Mouse (Mus musculus) Patski (cell line): Measurements from ENCODE around the gene Omp. TPM values are rescaled to one million over a fixed set of nuclear protein-coding genes. Genes with fewer than 3 reads are reported as not detected.

Source experiments
- ATAC-seq: fragments of 100-300 bp; one replicate; pipeline ENCODE4 v1.8.0; 2021
- CTCF ChIA-PET: fragments of 350-600 bp; sonication (Branson Sonifier 250); formaldehyde crosslinking; loops from one replicate; lab custom pipeline; 2022; ENCODE audit warnings: inconsistent platforms; lab: Charles Lee
- POLR2A ChIA-PET: fragments of 350-600 bp; sonication (Branson Sonifier 250); formaldehyde crosslinking; loops from one replicate; lab custom pipeline; 2022; ENCODE audit warnings: antibody characterized with exemption, inconsistent platforms; lab: Charles Lee
- DNase-seq: peaks from one replicate; pipeline ENCODE4 v3.0.0-alpha.2; 2011; ENCODE audit warnings: low read depth, low spot score
- H3K27me3 ChIP-seq: fragments of 371-371 bp; one replicate; pipeline ENCODE4 v1.5.1; 2021
- CTCF ChIP-seq: fragments of 100-300 bp; IDR thresholded peaks from one replicate; pipeline ENCODE4 v1.5.1; 2021
- in situ Hi-C: fragments of 300-500 bp; cut with MboI; formaldehyde crosslinking; loops from 3 replicates; pipeline ENCODE4 v1.11.1; 2018; ENCODE audit warnings: low pct_unique_long_range_greater_than_20kb, mixed read lengths
- polyA plus RNA-seq: library from polyadenylated mRNA; unstranded; gene quantifications from one replicate; pipeline ENCODE4 v1.2.3, GENCODE M21; 2021

The Omp gene
- polyA plus RNA-seq, 1 experiment from 2014 or later = 0.62 TPM

DNA sequence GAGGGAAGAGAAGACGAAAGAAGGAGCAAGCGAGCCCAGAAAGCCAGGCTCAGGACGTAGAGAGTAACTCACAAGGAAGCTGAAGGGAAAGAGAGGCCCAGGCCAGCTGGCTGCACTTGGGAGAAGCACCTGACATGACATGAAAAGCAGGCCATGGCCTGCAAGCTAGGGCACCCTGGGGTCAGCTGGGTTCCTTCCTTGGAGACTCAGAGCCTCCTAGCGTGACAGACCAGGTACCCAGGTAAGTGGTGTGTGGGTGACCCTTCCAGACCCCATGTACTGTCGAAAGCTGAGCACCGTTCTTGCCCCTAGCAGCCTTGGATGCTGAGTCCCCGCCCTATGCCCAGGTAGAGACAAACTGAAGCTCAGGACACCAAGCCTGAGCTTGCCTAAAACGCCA, 27.4 kb upstream of the Omp start:
- ChIA-PET POLR2A (interaction anchor here (0.5 to 1.0 kb wide), 2 partner anchors 9 to 138 kb away, joined by 3 to 4 read pairs; no protein-coding TSS in a partner anchor), CTCF (interaction anchor here (1.0 to 1.1 kb wide), 2 partner anchors 17 kb away, joined by 3 to 5 read pairs; no protein-coding TSS in a partner anchor)
- no peaks in the 10 kb centered on the region for H3K27me3 ChIP-seq
- DNase-seq = no peak
- TF ChIP-seq CTCF = no peak
- in situ Hi-C loops = no loop called here
- ATAC-seq = no peak

DNA sequence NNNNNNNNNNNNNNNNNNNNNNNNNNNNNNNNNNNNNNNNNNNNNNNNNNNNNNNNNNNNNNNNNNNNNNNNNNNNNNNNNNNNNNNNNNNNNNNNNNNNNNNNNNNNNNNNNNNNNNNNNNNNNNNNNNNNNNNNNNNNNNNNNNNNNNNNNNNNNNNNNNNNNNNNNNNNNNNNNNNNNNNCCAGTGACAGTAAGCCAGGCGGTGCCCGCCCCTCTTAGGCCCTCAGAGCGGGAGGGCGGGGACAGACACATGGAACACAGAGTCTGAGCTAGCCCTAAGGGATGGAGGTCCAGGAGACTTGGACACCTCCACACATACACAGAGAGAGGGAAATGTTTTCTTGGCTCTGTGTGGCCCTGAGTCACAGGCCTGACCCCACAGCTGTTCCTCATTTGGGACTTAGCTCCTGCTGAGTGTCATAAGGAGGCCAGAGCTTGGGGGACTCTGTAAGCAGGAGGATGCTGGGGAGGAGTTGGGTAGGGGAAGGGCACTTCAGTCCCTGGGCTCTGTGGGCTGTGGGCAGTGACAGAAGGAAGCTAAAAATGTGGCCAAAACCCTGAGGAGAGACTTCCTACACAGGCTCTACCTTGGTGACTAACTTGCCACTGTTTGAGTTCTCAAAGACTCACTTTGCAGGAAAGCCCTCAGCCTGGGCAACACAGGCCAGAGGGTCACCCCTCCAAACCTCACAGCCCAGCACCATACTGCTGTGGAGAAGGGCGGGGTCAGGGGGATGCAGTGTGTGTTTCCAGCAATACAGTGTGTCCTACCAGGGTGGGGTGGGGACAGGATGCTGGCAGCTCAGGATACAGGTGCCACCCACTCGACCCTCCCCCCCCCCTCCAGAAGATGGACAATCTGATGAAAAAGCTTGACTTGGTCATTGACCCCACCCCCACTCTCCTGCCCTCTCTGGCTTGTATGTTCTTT, 26.1 kb upstream of the Omp start:
- DNase-seq (no peak), ATAC-seq (peak; percentile 61)
- in situ Hi-C loops = no loop called here
- no peaks in the 10 kb centered on the region for H3K27me3 ChIP-seq
- no peak for TF ChIP-seq CTCF
- ChIA-PET POLR2A (interaction anchor here (0.6 kb wide), 1 partner anchor 15 kb away, joined by 4 read pairs; no protein-coding TSS in a partner anchor), CTCF (interaction anchor here (0.8 kb wide), 1 partner anchor 14 kb away, joined by 3 read pairs; no protein-coding TSS in a partner anchor)

DNA sequence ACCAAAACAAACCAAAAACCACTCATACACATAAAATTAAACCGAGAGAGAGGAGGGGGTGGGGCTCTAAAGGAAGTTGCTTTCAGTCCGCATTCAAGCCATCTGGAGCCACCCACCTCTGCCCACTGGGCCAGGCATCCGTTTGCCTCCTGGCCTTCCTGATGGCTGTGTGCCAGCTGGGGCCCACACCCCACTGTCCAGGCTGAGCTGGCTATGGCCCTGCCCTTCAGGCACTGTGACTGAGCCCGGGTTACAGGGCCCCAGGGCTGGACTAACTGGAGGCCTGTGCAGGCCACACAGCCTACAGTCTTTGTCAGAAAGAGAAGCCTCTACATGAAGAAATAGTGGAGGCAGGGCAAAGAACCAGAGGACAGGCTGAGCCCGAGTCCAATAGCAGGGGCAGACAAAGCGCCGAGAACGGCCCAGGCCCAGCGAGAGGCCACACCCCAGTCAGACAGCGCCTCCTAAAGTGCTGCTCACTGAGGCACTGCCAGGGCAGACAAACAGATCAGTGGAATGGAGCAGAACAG, 19.8 kb upstream of the Omp start:
- peak; percentile 32 for ATAC-seq
- in situ Hi-C loops = no loop called here
- TF ChIP-seq CTCF = no peak
- ChIA-PET POLR2A (interaction anchor here (3.6 kb wide), 1 partner anchor 14 kb away, joined by 11 read pairs; the partner anchor contains the start of gene Capn5), CTCF (interaction anchor here (1.0 to 1.4 kb wide), 3 partner anchors 9 to 25 kb away, joined by 3 to 5 read pairs (median 3); no protein-coding TSS in a partner anchor)
- H3K27me3 ChIP-seq = no peaks in the 10 kb centered on the region
- DNase-seq = no peak

DNA sequence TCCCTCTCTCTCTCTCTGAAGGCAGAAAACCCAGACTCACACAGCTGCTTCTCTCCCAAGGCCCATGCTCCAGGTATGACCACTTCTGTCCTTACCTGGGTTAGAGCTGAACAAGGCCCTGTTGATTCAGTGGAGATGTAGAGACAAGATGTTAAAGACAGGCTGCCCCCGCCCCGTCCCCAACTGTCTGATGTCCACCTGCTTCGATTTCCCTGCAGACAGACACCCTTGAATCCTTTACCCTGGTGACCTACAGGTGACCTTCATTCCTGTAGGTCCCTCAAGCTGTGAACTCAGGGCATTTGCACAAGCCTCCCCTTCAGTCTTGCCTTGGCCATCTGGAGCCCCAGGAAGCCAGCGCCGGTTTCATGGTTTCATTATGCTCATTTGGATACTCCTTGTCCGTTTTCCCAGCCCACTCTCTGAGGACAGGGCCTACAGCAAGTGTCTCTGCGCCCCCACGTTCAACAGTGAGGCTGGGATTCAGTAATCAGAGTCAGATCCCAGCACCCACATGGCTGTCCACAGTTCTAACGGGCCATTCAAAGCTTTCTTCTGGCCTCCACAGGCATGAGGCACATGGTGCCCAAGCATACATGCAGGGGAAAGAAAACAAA, 19.2 kb upstream of the Omp start:
- ChIA-PET POLR2A (interaction anchor here (0.8 to 3.6 kb wide), 3 partner anchors 8 to 22 kb away, joined by 3 to 11 read pairs (median 4); partner anchors contain the start of gene Capn5), CTCF (interaction anchor here (0.9 to 1.4 kb wide), 4 partner anchors 9 to 26 kb away, joined by 3 to 5 read pairs (median 3); no protein-coding TSS in a partner anchor)
- TF ChIP-seq CTCF = no peak
- DNase-seq (no peak), ATAC-seq (no peak)
- no peaks in the 10 kb centered on the region for H3K27me3 ChIP-seq
- in situ Hi-C loops = no loop called here

DNA sequence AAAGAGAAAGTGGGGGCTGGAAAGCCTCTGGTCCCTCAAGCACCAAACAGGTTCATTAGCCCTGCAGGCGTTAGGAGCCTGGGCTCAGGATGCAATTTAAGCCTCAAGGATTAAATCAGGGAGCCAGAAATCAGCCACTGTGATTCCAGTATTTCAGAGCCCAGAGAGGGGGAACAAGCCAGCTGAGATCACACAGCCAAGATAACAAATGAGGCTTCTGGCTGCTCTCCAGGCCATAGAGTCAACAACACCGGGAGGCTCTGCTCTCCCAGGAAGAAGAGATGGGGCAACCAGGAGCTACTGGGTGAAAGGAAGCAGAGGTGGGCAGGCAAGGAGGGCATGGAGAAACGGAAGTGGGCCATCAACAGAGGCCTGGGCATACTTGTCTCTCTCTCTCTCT, 18.4 kb upstream of the Omp start:
- POLR2A ChIA-PET = interaction anchor here (1.1 to 3.6 kb wide), 2 partner anchors 9 to 15 kb away, joined by 4 to 11 read pairs; partner anchors contain the start of gene Capn5
- in situ Hi-C loops = no loop called here
- ATAC-seq (peak; percentile 73), DNase-seq (no peak)
- no peaks in the 10 kb centered on the region for H3K27me3 ChIP-seq
- CTCF ChIA-PET = interaction anchor here (0.9 kb wide), 1 partner anchor 10 kb away, joined by 3 read pairs; no protein-coding TSS in a partner anchor
- TF ChIP-seq CTCF = no peak

DNA sequence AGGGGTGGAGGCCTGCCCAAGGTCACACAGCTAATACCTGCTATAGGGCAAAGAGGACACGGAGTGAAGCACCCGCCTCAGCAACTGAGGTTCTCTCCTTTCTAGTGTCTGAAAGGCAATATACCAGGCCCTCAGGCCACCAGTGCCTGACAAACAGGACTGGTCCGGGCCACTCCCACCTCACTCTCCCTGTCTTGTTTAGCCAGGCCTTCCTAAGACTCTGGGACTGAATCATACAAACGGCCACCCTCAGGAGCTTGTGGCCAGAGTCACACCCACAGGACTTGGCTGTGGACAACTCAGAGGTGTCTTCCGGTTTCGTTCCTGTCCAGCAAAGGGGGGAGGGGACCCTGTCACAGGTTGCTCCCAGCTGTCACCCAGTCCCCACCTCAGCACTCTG, 16.9 kb upstream of the Omp start:
- ATAC-seq = no peak
- in situ Hi-C loops = no loop called here
- no peak for TF ChIP-seq CTCF
- ChIA-PET CTCF (interaction anchor here (1.5 to 1.8 kb wide), 2 partner anchors 17 to 29 kb away, joined by 5 read pairs; no protein-coding TSS in a partner anchor), POLR2A (interaction anchor here (0.5 to 3.6 kb wide), 2 partner anchors 17 to 24 kb away, joined by 3 to 11 read pairs; partner anchors contain the start of gene Capn5)
- DNase-seq = no peak
- H3K27me3 ChIP-seq = no peaks in the 10 kb centered on the region

DNA sequence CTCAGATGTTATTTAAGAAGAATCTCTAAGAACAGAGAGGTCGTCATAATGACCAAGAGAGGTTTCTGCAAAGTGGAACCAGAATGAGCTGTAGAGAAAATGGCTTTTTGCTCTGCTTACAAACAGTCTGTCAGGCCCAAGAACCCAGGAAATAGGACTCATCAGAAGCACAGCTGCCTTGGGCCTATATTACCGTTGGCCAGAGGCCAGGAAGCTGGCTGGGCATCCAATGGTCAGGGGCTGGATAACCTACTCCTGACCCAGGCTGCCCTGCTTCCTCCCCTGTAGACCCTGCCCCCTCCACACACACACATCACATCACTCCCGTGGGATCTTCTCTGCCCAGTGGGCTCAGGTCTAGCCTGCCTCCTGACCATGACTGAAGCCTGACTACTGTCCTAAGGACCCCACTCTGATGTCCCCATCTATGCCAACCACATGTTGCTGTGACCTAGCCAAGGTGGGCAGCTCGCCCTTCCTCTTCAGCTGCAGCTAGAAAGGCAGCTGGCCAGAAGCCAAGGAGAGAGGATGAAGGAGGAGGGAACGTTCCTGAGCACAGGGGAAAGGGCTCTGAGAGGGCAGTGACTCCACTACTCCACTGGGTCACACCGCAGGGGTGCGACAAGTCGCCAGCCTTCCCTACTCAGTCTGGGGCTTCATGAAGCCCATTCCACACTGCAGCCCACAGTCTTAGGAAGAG, 14.9 kb upstream of the Omp start:
- ChIA-PET CTCF (interaction anchor here (1.2 kb wide), 1 partner anchor 18 kb away, joined by 3 read pairs; the partner anchor contains the start of gene Capn5), POLR2A (interaction anchor here (0.6 kb wide), 1 partner anchor 176 kb away, joined by 3 read pairs; no protein-coding TSS in a partner anchor)
- H3K27me3 ChIP-seq = no peaks in the 10 kb centered on the region
- no peak for TF ChIP-seq CTCF
- no peak for DNase-seq
- in situ Hi-C loops = no loop called here
- ATAC-seq = no peak

DNA sequence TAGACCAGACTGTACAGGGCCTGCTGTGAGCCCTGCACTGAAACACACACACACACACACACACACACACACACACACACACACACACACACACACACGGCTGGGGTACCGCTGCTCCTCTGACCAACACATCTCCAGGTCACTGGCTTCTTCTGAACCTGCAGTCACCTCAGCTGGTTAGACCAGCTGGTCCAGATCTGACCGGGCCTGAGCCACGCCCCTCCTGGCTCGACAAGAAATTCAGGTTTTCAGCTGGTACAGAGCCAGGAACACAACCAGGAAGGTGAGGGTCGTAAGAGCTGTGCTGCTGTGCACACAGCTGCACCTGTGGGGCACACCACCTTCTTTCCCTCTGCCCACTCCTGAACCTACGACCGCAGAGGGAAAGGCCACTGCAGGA, 13.2 kb upstream of the Omp start:
- in situ Hi-C loops = no loop called here
- POLR2A ChIA-PET = interaction anchor here (1.2 kb wide), 1 partner anchor 21 kb away, joined by 4 read pairs; no protein-coding TSS in a partner anchor
- ATAC-seq (no peak), DNase-seq (no peak)
- TF ChIP-seq CTCF = no peak
- CTCF ChIA-PET = interaction anchor here (1.3 to 11.3 kb wide), 3 partner anchors 8 to 35 kb away, joined by 4 to 110 read pairs (median 4); no protein-coding TSS in a partner anchor
- no peaks in the 10 kb centered on the region for H3K27me3 ChIP-seq

DNA sequence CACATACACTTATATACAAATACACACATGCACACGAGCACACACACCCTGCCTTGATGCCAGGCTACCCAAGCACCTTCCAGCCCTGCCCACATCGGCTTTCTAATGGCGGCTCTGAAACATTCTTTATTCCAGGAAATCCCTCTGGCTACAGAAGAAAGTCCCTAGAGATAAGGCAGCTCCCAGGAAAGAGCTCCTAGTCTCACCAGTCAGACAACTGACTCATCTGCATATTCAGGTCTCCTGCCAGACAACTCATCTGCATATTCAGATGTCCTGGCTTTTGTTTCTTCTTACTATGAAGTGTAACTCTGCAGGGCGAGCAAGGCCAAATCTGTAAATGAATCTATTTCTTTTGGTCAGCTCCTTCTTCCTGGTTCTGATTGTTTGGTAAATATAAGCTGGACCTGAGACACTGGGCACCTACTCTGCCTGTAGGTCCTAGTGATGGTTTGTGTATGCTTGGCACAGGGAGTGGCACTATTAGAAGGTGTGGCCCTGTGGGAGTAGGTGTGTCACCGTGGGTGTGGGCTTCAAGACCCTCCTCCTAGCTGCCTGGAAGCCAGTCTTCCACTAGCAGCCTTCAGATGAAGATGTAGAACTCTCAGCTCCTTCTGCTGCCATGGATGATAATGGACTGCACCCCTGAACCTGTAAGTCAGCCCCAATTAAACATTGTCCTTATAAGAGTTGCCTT, 12.5 kb upstream of the Omp start:
- TF ChIP-seq CTCF = no peak
- in situ Hi-C loops = no loop called here
- ATAC-seq (no peak), DNase-seq (no peak)
- H3K27me3 ChIP-seq = no peaks in the 10 kb centered on the region
- ChIA-PET POLR2A (interaction anchor here (1.2 kb wide), 1 partner anchor 21 kb away, joined by 4 read pairs; no protein-coding TSS in a partner anchor), CTCF (interaction anchor here (1.3 to 11.3 kb wide), 4 partner anchors 7 to 35 kb away, joined by 4 to 110 read pairs (median 4); no protein-coding TSS in a partner anchor)
